Mouse (Mus musculus): ENCODE measurements around the gene Clec18a. TPM values are rescaled to one million over a fixed set of nuclear protein-coding genes. Genes with fewer than 3 reads are reported as not detected.

Gene Clec18a
- polyA plus RNA-seq, 1 experiment from 2014 or later: not detected

DNA sequence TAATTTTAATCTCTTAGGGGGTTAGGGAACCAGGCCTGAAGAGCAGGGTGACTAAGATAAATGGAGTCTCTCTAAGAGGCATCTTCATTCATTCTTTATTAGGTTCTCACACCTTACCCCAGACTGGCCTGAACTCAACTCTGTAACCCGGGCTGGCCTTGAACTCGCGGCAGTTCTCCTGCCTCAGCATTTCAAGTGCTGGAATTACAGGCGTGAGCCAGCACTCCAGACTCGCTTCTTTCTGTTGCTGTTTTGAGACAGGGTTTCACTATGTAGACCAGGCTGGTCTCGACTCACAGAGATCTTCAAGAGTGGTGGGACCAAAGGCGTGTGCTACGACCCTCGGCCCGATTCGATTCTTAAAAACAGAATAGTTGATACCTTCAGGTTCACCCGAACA is 58.0 kb downstream of the Clec18a start:
- Histone ChIP-seq H3K4me3 (ENCODE audit: low read depth, low read length) (peak overlapping the region; percentile 77), H3K4me2 (replicated peaks; ENCODE audit: low read depth, low read length) (peak overlapping the region; percentile 65), H3K9ac (replicated peaks; ENCODE audit: low read depth) (peak overlapping the region; percentile 66), H3K36me3 (ENCODE audit: insufficient read depth, low read length) (peaks cover 12% of the 10 kb centered on the region; the same call in 1 of the 2 replicates), H3K27ac (ENCODE audit: low read length) (peak overlapping the region; percentile 85), H3K27me3 (replicated peaks; ENCODE audit: insufficient read depth, low read length) (no peaks in the 10 kb centered on the region), H3K9me3 (ENCODE audit: low read length) (no peaks in the 10 kb centered on the region), H3K4me1 (ENCODE audit: insufficient read depth, low read depth, low read length) (no peaks in the 10 kb centered on the region)
- no peak for TF ChIP-seq EP300 (IDR thresholded peaks at IDR 0.05)
- no peak for TF ChIP-seq CTCF (IDR thresholded peaks at IDR 0.05)
- DNase-seq (ENCODE audit: low spot score) (no peak), ATAC-seq (peak; percentile 2; the same call in 1 of the 2 replicates)
- 13% methylated on average over 12 of the region's 12 CpGs for WGBS

DNA sequence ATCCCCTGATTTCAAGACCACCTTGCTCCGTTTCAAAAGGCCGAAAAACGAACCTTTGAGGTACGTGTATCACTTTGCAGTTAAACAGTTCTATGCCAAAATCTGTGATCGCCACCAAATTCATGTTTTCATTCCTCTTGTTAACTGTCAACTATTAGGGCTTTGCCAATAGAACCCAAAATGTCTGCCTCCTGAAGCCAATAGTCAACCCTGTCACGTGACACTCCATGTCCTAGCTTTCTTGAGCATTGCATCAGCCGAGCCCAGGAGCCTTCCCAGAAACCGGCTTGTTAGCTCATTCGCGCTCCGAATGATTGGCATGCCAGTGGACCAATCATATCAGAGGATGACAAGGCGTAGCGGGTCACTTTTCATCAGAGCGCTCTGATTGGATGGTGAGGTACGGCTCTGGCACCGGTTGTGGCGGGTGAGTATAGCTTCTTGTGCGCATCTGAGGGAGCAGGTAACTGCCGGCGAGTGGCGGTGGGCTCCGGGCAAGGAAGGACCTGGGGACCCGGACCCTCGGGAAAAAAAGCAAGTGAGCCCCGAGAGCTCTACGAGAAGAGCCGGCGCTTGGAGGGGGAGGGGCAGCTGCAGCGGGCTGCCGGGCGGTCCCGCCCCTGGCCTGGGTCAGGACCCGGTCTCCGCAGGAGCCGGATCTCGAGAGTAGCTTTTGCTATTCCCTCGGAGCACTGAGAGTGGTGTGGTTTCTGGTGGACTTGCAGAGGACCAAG is 58.6 kb downstream of the Clec18a start:
- peak; percentile 99 for ATAC-seq
- TF ChIP-seq CTCF (IDR thresholded peaks at IDR 0.05): no peak
- TF ChIP-seq EP300 (IDR thresholded peaks at IDR 0.05): 0 out of 2 replicates have a peak, but pooled peaks have one; percentile 17
- Histone ChIP-seq H3K36me3 (ENCODE audit: insufficient read depth, low read length) (peaks cover 12% of the 10 kb centered on the region; the same call in 1 of the 2 replicates), H3K27me3 (replicated peaks; ENCODE audit: insufficient read depth, low read length) (no peaks in the 10 kb centered on the region), H3K4me1 (ENCODE audit: insufficient read depth, low read depth, low read length) (no peaks in the 10 kb centered on the region), H3K4me2 (replicated peaks; ENCODE audit: low read depth, low read length) (peak overlapping the region; percentile 65), H3K4me3 (ENCODE audit: low read depth, low read length) (peak overlapping the region; percentile 77), H3K9ac (replicated peaks; ENCODE audit: low read depth) (peak overlapping the region; percentile 66), H3K27ac (ENCODE audit: low read length) (peak overlapping the region; percentile 85), H3K9me3 (ENCODE audit: low read length) (no peaks in the 10 kb centered on the region)
- 7% methylated on average over 36 of the region's 37 CpGs for WGBS
- DNase-seq (ENCODE audit: low spot score): peak; percentile 100

DNA sequence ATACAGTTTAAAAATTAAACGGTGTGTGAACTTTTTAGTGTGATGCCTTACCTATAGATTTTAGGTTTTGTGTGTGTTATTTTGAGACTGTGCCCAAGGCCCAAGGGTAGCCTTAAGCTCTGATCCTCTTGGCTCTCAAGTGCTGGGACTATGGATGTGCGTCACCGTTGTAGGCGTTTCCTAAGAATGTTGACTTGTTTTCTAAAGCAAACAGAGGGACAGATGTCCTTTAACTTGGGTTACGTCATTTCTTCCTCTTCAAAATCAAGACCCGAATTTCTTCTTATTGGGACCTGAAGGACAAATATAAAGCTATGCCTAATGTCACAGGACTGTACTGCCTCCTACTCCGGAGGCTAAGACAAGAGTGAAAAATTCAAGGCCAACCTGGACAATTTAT is 59.3 kb downstream of the Clec18a start, which contains the start of gene Aars:
TSS of gene Aars (plus strand) at position 229 of the 400 bp plus-strand sequence.
- ATAC-seq: no peak
- no peaks in the 10 kb centered on the region for H3K4me1 ChIP-seq (ENCODE audit: insufficient read depth, low read depth, low read length)
- H3K4me3 ChIP-seq (ENCODE audit: low read depth, low read length): peak within 1 kb of the TSS; percentile 77
- peak within 1 kb of the TSS; percentile 66 for H3K9ac ChIP-seq (replicated peaks; ENCODE audit: low read depth)
- H3K27me3 ChIP-seq (replicated peaks; ENCODE audit: insufficient read depth, low read length): no peaks in the 10 kb centered on the region
- WGBS: 88% methylated on average over 7 of the region's 7 CpGs
- no peak for TF ChIP-seq EP300 (IDR thresholded peaks at IDR 0.05)
- TF ChIP-seq CTCF (IDR thresholded peaks at IDR 0.05): no peak
- DNase-seq (ENCODE audit: low spot score): no peak
- 0 out of 2 replicates have a peak, but pooled peaks cover 5% of the 10 kb centered on the region for H3K36me3 ChIP-seq (ENCODE audit: insufficient read depth, low read length)
- peak within 1 kb of the TSS; percentile 65 for H3K4me2 ChIP-seq (replicated peaks; ENCODE audit: low read depth, low read length)
- H3K9me3 ChIP-seq (ENCODE audit: low read length): no peaks in the 10 kb centered on the region
- H3K27ac ChIP-seq (ENCODE audit: low read length): peak within 1 kb of the TSS; percentile 85

DNA sequence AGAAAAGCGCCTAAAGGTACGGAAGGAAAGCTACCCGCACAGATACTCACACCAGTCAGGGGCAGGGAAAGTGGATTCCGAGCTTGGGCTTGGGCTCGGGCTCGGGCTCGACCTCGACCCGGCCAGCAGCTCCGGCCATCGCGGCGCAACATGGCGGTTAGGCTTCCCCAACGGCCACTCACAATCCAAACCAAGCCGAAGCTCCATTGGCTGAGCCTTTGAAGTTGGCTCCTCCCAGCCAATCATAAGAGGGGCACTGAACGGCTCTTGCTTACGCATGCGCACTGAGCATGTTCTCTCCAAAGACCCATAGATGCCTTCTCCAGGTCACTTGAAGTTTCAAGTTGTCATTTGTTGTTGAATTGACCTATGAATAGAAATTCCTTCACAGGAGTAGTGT is 60.7 kb downstream of the Clec18a start, which contains the start of gene Ddx19b:
TSS of gene Ddx19b (minus strand) at position 180 of the 400 bp plus-strand sequence.
- 94% methylated on average over 19 of the region's 19 CpGs for WGBS

DNA sequence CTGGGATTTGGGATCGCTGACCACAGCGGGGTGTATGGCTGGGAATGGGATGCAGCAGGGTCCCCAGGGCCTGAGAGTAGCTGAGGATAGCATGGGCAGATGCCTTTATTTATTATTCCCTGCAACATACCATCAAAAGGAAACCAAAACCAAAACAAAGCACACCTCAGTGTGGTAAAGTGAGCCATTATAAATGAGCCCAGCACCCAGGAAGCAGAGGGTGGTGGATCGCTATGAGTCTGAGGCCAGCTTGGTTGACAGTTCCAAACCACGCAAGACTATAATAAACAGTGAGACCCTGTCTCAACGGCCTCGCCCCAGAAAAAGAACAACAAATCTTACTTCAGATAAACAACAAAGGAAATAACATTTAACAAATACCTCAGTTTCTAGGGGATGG is 62.2 kb downstream of the Clec18a start:
- WGBS: 69% methylated on average over 6 of the region's 6 CpGs
- H3K36me3 ChIP-seq (ENCODE audit: insufficient read depth, low read length): no peaks in the 10 kb centered on the region

More for the DNA sequence above, 60.7 kb downstream of the Clec18a start, which contains the start of gene Ddx19b:
- Histone ChIP-seq H3K27me3 (replicated peaks; ENCODE audit: insufficient read depth, low read length) (no peaks in the 10 kb centered on the region), H3K4me2 (replicated peaks; ENCODE audit: low read depth, low read length) (no peak within 1 kb of the TSS), H3K9ac (replicated peaks; ENCODE audit: low read depth) (no peak within 1 kb of the TSS), H3K4me1 (ENCODE audit: insufficient read depth, low read depth, low read length) (no peaks in the 10 kb centered on the region), H3K9me3 (ENCODE audit: low read length) (no peaks in the 10 kb centered on the region), H3K27ac (ENCODE audit: low read length) (no peak within 1 kb of the TSS), H3K4me3 (ENCODE audit: low read depth, low read length) (no peak within 1 kb of the TSS), H3K36me3 (ENCODE audit: insufficient read depth, low read length) (no peaks in the 10 kb centered on the region)
- TF ChIP-seq CTCF (IDR thresholded peaks at IDR 0.05): no peak
- TF ChIP-seq EP300 (IDR thresholded peaks at IDR 0.05): no peak
- no peak for DNase-seq (ENCODE audit: low spot score)
- ATAC-seq: no peak

DNA sequence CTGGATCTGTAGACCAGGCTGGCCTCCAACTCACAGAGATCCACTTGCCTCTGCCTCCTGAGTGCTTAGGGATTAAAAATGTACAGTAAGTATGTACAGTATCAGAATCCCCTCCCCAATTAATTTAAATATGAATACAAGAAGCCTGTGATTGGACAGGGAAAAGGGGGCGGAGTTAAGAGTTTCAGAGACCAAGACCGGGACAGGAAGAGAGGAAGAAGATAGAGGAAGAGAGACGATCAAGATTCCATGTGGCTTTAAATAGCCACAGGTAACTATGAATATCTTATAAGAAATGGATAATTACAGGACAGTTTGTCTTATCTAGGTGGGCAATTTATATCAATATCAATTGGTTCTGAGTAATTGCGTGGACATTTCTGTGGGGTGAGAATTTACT is 62.6 kb downstream of the Clec18a start:
- 44% methylated on average over 4 of the region's 4 CpGs for WGBS

More for the DNA sequence above, 62.2 kb downstream of the Clec18a start:
- no peak overlapping the region for H3K4me2 ChIP-seq (replicated peaks; ENCODE audit: low read depth, low read length)
- no peak overlapping the region for H3K4me3 ChIP-seq (ENCODE audit: low read depth, low read length)
- no peak overlapping the region for H3K27ac ChIP-seq (ENCODE audit: low read length)
- H3K9me3 ChIP-seq (ENCODE audit: low read length): no peaks in the 10 kb centered on the region
- TF ChIP-seq CTCF (IDR thresholded peaks at IDR 0.05) (no peak), EP300 (IDR thresholded peaks at IDR 0.05) (no peak)
- no peaks in the 10 kb centered on the region for H3K27me3 ChIP-seq (replicated peaks; ENCODE audit: insufficient read depth, low read length)
- DNase-seq (ENCODE audit: low spot score): no peak
- ATAC-seq: no peak
- no peak overlapping the region for H3K9ac ChIP-seq (replicated peaks; ENCODE audit: low read depth)
- no peaks in the 10 kb centered on the region for H3K4me1 ChIP-seq (ENCODE audit: insufficient read depth, low read depth, low read length)

More for the DNA sequence above, 62.6 kb downstream of the Clec18a start:
- no peaks in the 10 kb centered on the region for H3K36me3 ChIP-seq (ENCODE audit: insufficient read depth, low read length)
- no peaks in the 10 kb centered on the region for H3K9me3 ChIP-seq (ENCODE audit: low read length)
- H3K27me3 ChIP-seq (replicated peaks; ENCODE audit: insufficient read depth, low read length): no peaks in the 10 kb centered on the region
- H3K27ac ChIP-seq (ENCODE audit: low read length): no peak overlapping the region
- no peak for TF ChIP-seq CTCF (IDR thresholded peaks at IDR 0.05)
- TF ChIP-seq EP300 (IDR thresholded peaks at IDR 0.05): no peak
- no peak overlapping the region for H3K4me3 ChIP-seq (ENCODE audit: low read depth, low read length)
- DNase-seq (ENCODE audit: low spot score): no peak
- H3K4me2 ChIP-seq (replicated peaks; ENCODE audit: low read depth, low read length): no peak overlapping the region
- no peaks in the 10 kb centered on the region for H3K4me1 ChIP-seq (ENCODE audit: insufficient read depth, low read depth, low read length)
- H3K9ac ChIP-seq (replicated peaks; ENCODE audit: low read depth): no peak overlapping the region
- ATAC-seq: no peak

All from lung, postnatal 0 days (tissue).